Mouse (Mus musculus): ENCODE measurements at regions not wholly inside any gene's neighbourhood (a gene's known extent, or its start where the extent isn't known, plus 50 kb on each side); places are given as distances from the start of the nearest gene placed in this dataset.

GRCm38 (mm10) chr5:100218256-100218851, 58.7 kb upstream of the Tmem150c start:
- no peaks in the 10 kb centered on the region for H3K9me3 ChIP-seq (ENCODE audit: low read length)
- H3K27ac ChIP-seq (ENCODE audit: low read depth, low read length): no peak overlapping the region
- no peaks in the 10 kb centered on the region for H3K27me3 ChIP-seq (ENCODE audit: insufficient read depth, low read length)
- no peak overlapping the region for H3K9ac ChIP-seq (replicated peaks; ENCODE audit: low read length, poor library complexity, severe bottlenecking)
- no peaks in the 10 kb centered on the region for H3K36me3 ChIP-seq (ENCODE audit: insufficient read depth, low read length)
- ATAC-seq (ENCODE audit: low FRiP score) (no peak), DNase-seq (ENCODE audit: low spot score) (no peak)
- TF ChIP-seq CTCF (IDR thresholded peaks at IDR 0.05): no peak
- no peaks in the 10 kb centered on the region for H3K4me1 ChIP-seq (ENCODE audit: insufficient read depth, low read length)
- H3K4me2 ChIP-seq (ENCODE audit: low read depth, low read length, poor library complexity, severe bottlenecking): no peak overlapping the region
- no peak overlapping the region for H3K4me3 ChIP-seq (ENCODE audit: low read depth, low read length)
- 92% methylated on average over 3 of the region's 3 CpGs for WGBS

DNA sequence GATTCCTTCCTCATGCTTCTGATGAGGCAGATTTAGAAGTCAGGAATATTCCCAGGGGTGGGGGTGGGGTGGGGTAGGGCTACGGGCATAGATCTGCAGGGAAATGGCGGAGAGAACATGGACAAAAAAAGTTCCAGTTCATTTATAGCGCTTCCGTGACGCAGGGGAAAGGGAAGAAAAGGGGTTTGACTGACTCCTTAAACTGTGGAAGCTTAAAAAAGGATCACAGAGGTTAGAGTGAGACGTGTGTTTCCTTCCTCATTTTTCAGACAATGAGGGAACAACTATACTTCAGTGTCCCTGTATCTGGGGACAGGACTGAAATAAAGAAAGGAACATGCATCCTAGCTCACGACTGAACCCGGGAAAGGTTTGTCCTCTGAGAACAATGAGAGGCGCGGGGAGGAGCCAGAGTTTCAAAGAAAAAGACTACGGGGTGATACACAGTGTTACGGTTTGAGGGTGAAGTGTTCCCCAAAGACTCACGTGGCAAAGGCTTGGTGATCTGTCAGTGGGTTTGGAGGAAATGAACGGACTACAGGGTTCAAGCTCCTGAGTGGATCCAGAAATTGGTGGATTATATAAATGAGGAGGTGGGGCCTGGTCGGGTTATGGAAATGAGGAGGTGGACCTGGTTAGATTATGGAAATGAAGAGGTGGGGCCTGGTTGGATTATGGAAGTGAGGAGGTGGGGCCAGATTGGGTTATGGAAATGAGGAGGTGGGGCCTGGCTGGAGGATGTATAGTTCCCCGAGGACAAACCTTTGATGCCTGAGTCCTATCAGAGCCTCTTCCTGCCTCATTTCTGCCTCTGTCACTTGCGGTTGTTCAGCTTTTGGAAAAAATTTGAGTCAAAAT, 57.8 kb upstream of the Tmem150c start:
- H3K27ac ChIP-seq (ENCODE audit: low read depth, low read length): no peak overlapping the region
- no peaks in the 10 kb centered on the region for H3K36me3 ChIP-seq (ENCODE audit: insufficient read depth, low read length)
- DNase-seq (ENCODE audit: low spot score): no peak

DNA sequence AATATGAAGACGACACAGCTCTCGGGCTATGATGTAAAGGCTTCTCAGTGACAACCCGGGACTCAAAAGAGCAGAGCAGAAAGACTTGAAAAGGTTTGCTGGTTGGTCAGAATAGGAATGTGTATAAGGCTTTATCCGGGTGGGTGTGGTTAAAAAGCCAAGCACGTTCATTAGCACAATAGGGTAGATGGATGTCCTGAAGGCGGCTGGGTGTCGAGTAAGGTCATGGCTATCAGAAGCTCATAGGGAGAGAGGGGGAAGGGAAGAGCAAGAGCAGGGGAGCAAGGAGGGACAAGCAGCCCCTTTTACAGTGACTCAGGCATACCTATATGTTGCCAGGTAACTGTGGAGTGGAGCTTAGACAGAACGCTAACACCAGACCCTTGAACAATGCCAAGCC, 54.3 kb upstream of the Tmem150c start:
- H3K9me3 ChIP-seq (ENCODE audit: low read length): no peaks in the 10 kb centered on the region
- H3K27me3 ChIP-seq (ENCODE audit: insufficient read depth, low read length): no peaks in the 10 kb centered on the region
- H3K4me3 ChIP-seq (ENCODE audit: low read depth, low read length): no peak overlapping the region
- no peak overlapping the region for H3K27ac ChIP-seq (ENCODE audit: low read depth, low read length)
- DNase-seq (ENCODE audit: low spot score) (no peak), ATAC-seq (ENCODE audit: low FRiP score) (no peak)
- no peaks in the 10 kb centered on the region for H3K36me3 ChIP-seq (ENCODE audit: insufficient read depth, low read length)
- no peak overlapping the region for H3K4me2 ChIP-seq (ENCODE audit: low read depth, low read length, poor library complexity, severe bottlenecking)
- 46% methylated on average over 8 of the region's 8 CpGs for WGBS
- TF ChIP-seq CTCF (IDR thresholded peaks at IDR 0.05): no peak
- no peak overlapping the region for H3K9ac ChIP-seq (replicated peaks; ENCODE audit: low read length, poor library complexity, severe bottlenecking)
- H3K4me1 ChIP-seq (ENCODE audit: insufficient read depth, low read length): no peaks in the 10 kb centered on the region

More for the DNA sequence above, 57.8 kb upstream of the Tmem150c start:
- H3K9ac ChIP-seq (replicated peaks; ENCODE audit: low read length, poor library complexity, severe bottlenecking): no peak overlapping the region
- no peak for ATAC-seq (ENCODE audit: low FRiP score)
- WGBS: 19% methylated on average over 17 of the region's 17 CpGs
- no peak for TF ChIP-seq CTCF (IDR thresholded peaks at IDR 0.05)
- H3K9me3 ChIP-seq (ENCODE audit: low read length): no peaks in the 10 kb centered on the region
- H3K27me3 ChIP-seq (ENCODE audit: insufficient read depth, low read length): no peaks in the 10 kb centered on the region
- peak overlapping the region; percentile 24; the same call in 1 of the 2 replicates for H3K4me2 ChIP-seq (ENCODE audit: low read depth, low read length, poor library complexity, severe bottlenecking)
- no peaks in the 10 kb centered on the region for H3K4me1 ChIP-seq (ENCODE audit: insufficient read depth, low read length)
- H3K4me3 ChIP-seq (ENCODE audit: low read depth, low read length): no peak overlapping the region

- no peaks in the 10 kb centered on the region for H3K4me1 ChIP-seq (ENCODE audit: insufficient read depth, low read length)
- DNase-seq (ENCODE audit: low spot score) (no peak), ATAC-seq (ENCODE audit: low FRiP score) (no peak)
- H3K27me3 ChIP-seq (ENCODE audit: insufficient read depth, low read length): no peaks in the 10 kb centered on the region
- no peak for TF ChIP-seq CTCF (IDR thresholded peaks at IDR 0.05)
- WGBS: 80% methylated on average over 5 of the region's 5 CpGs
- H3K4me2 ChIP-seq (ENCODE audit: low read depth, low read length, poor library complexity, severe bottlenecking): no peak overlapping the region
- no peak overlapping the region for H3K27ac ChIP-seq (ENCODE audit: low read depth, low read length)
- H3K9me3 ChIP-seq (ENCODE audit: low read length): no peaks in the 10 kb centered on the region
- no peak overlapping the region for H3K9ac ChIP-seq (replicated peaks; ENCODE audit: low read length, poor library complexity, severe bottlenecking)
- no peaks in the 10 kb centered on the region for H3K36me3 ChIP-seq (ENCODE audit: insufficient read depth, low read length)
- H3K4me3 ChIP-seq (ENCODE audit: low read depth, low read length): no peak overlapping the region
Observed at GRCm38 (mm10) chr5:100210708-100211107, 51.1 kb upstream of the Tmem150c start.
